Mouse (Mus musculus): ENCODE results near the gene Fzd10. TPM values are rescaled to one million over a fixed set of nuclear protein-coding genes. Genes with fewer than 3 reads are reported as not detected.

Gene Fzd10
- polyA plus RNA-seq, 1 experiment, result 6.9 TPM

DNA sequence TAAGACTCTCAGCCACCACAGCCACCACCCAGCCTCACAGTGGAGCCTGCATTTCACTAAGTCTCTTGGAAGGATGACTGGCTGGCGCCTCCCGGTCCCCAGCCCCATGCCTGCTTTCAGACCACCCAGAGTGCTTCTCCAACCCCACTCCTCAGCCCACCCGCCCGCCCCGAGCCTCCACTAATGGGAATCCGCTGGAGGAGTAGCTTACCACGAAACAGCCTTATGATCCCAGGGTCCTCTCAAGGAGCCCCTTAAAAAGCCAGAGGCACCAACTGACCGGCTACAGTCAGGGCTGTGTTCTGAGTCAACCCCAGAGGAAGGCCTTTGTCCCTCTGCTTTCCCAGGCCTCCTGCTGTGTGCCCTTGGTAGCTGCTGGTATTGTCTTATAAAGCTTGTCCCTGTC, 19.1 kb upstream of the Fzd10 start:
- H3K4me1 ChIP-seq (replicated peaks; ENCODE audit: control insufficient read depth, insufficient read depth, low read length), result no peaks in the 10 kb centered on the region
- no peak for TF ChIP-seq POLR2A (IDR thresholded peaks at IDR 0.05; ENCODE audit: control insufficient read depth, extremely low read depth, insufficient read depth, low read length, poor library complexity)
- H3K4me3 ChIP-seq (ENCODE audit: control insufficient read depth, insufficient read depth, low read length), result no peak overlapping the region
- DNase-seq, result no peak
- H3K27me3 ChIP-seq (ENCODE audit: control insufficient read depth, insufficient read depth, low read length), result no peaks in the 10 kb centered on the region
- no peak overlapping the region for H3K27ac ChIP-seq (ENCODE audit: control insufficient read depth, insufficient read depth, low read length)
- WGBS, result 79% methylated on average over 8 of the region's 8 CpGs
- no peaks in the 10 kb centered on the region for H3K36me3 ChIP-seq (ENCODE audit: control insufficient read depth, insufficient read depth, low read length)

DNA sequence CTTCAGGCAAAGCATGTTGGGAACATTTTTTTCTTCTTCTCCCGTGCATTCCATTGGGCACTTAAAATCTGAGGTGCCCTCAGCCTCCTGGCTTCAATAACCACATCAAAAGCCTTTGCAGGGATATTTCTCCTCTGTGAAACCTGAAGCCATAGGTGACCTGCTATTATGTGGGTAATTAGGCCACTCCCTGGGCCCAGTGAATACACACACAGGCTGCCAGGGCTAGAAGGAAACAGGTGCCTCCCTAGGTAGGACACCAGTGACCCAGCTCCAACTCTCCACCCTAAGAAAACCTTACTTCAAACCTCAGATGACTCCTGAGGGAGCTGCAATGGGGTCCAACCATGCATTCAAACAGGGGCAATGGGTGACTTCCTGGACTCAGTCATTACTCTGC, 11.4 kb upstream of the Fzd10 start:
- Histone ChIP-seq H3K4me1 (replicated peaks; ENCODE audit: control insufficient read depth, insufficient read depth, low read length) (no peaks in the 10 kb centered on the region), H3K36me3 (ENCODE audit: control insufficient read depth, insufficient read depth, low read length) (no peaks in the 10 kb centered on the region), H3K27ac (ENCODE audit: control insufficient read depth, insufficient read depth, low read length) (no peak overlapping the region), H3K4me3 (ENCODE audit: control insufficient read depth, insufficient read depth, low read length) (no peak overlapping the region), H3K27me3 (ENCODE audit: control insufficient read depth, insufficient read depth, low read length) (no peaks in the 10 kb centered on the region)
- 65% methylated on average over 1 of the region's 1 CpGs for WGBS
- DNase-seq, result no peak
- no peak for TF ChIP-seq POLR2A (IDR thresholded peaks at IDR 0.05; ENCODE audit: control insufficient read depth, extremely low read depth, insufficient read depth, low read length, poor library complexity)
- no peak for TF ChIP-seq CTCF (IDR thresholded peaks at IDR 0.05; ENCODE audit: borderline replicate concordance, control insufficient read depth, extremely low read depth, insufficient read depth, low read length, poor library complexity)

DNA sequence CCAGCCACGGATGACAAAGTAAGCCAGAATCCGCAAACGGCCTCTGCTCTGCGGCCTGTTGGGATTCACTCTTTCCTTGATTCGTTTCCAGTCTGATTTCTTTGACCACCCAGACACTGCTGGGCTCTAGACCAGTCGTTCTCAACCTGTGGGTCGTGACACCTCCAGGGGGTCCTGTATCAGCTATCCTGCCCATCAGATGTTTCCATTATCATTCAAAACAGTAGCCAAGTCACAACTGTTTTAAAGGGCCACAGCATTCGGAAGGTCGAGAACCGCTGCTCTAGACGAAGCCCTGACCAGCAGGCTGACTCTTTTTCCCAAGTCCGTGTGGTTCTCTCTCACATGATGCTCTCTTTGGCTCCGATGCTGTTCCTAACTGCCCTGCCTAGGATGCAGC, 7.2 kb upstream of the Fzd10 start:
- TF ChIP-seq POLR2A (IDR thresholded peaks at IDR 0.05; ENCODE audit: control insufficient read depth, extremely low read depth, insufficient read depth, low read length, poor library complexity) (no peak), CTCF (IDR thresholded peaks at IDR 0.05; ENCODE audit: borderline replicate concordance, control insufficient read depth, extremely low read depth, insufficient read depth, low read length, poor library complexity) (no peak)
- no peak overlapping the region for H3K27ac ChIP-seq (ENCODE audit: control insufficient read depth, insufficient read depth, low read length)
- WGBS, result 94% methylated on average over 13 of the region's 13 CpGs

DNA sequence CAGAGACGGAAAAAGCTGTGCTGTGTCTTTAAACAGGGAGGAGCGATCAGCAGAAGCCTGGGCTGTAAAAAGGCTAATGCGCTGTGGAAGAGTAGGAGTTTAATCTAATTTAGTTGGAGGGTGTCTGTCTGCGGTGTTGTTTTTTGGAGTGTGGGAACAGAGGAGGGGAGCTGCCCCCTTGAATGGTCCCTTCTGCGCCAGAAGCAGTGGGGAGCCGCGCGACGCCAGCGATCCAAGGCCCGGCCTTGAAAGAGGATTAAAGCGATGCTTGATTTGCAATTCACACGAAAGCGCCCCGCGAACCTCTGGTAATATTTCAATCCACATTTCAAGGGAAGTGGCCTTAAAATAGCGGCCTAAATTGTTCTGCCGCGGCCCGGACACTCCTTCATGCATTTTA, 3.8 kb upstream of the Fzd10 start:
- Histone ChIP-seq H3K36me3 (ENCODE audit: control insufficient read depth, insufficient read depth, low read length) (no peaks in the 10 kb centered on the region), H3K4me3 (ENCODE audit: control insufficient read depth, insufficient read depth, low read length) (no peak overlapping the region), H3K27ac (ENCODE audit: control insufficient read depth, insufficient read depth, low read length) (no peak overlapping the region), H3K27me3 (ENCODE audit: control insufficient read depth, insufficient read depth, low read length) (no peaks in the 10 kb centered on the region; the same call in 1 of the 2 replicates), H3K4me1 (replicated peaks; ENCODE audit: control insufficient read depth, insufficient read depth, low read length) (peaks cover 7% of the 10 kb centered on the region; the same call in 1 of the 2 replicates)
- TF ChIP-seq CTCF (IDR thresholded peaks at IDR 0.05; ENCODE audit: borderline replicate concordance, control insufficient read depth, extremely low read depth, insufficient read depth, low read length, poor library complexity) (no peak), POLR2A (IDR thresholded peaks at IDR 0.05; ENCODE audit: control insufficient read depth, extremely low read depth, insufficient read depth, low read length, poor library complexity) (no peak)
- 9% methylated on average over 20 of the region's 20 CpGs for WGBS
- DNase-seq, result no peak

More for the DNA sequence above, 7.2 kb upstream of the Fzd10 start:
- Histone ChIP-seq H3K36me3 (ENCODE audit: control insufficient read depth, insufficient read depth, low read length) (no peaks in the 10 kb centered on the region), H3K27me3 (ENCODE audit: control insufficient read depth, insufficient read depth, low read length) (no peaks in the 10 kb centered on the region; the same call in 1 of the 2 replicates), H3K4me3 (ENCODE audit: control insufficient read depth, insufficient read depth, low read length) (no peak overlapping the region), H3K4me1 (replicated peaks; ENCODE audit: control insufficient read depth, insufficient read depth, low read length) (no peaks in the 10 kb centered on the region)
- DNase-seq, result no peak

DNA sequence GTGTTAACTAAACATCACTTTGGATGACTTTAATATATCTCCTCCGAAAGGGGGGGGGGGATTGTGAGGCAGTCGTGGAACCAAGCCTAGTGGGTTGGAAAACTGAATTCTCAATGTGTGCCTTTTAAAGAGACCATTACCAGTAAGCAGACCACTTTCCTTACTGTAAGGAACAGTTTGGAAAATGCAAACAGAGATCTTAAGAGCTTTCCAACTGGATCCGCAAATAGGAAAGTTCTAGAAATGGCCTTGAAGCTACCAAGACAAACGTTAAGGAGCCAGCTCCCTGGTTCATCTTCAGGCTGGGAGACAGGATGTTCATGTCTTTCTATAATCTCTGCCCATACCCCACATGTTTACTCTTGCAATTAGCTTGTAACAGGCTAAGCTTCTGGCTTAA, 3.3 kb upstream of the Fzd10 start:
- Histone ChIP-seq H3K4me1 (replicated peaks; ENCODE audit: control insufficient read depth, insufficient read depth, low read length) (peaks cover 13% of the 10 kb centered on the region), H3K4me3 (ENCODE audit: control insufficient read depth, insufficient read depth, low read length) (no peak overlapping the region), H3K36me3 (ENCODE audit: control insufficient read depth, insufficient read depth, low read length) (no peaks in the 10 kb centered on the region), H3K27me3 (ENCODE audit: control insufficient read depth, insufficient read depth, low read length) (no peaks in the 10 kb centered on the region; the same call in 1 of the 2 replicates), H3K27ac (ENCODE audit: control insufficient read depth, insufficient read depth, low read length) (no peak overlapping the region)
- DNase-seq, result no peak
- WGBS, result 41% methylated on average over 4 of the region's 4 CpGs
- no peak for TF ChIP-seq CTCF (IDR thresholded peaks at IDR 0.05; ENCODE audit: borderline replicate concordance, control insufficient read depth, extremely low read depth, insufficient read depth, low read length, poor library complexity)
- no peak for TF ChIP-seq POLR2A (IDR thresholded peaks at IDR 0.05; ENCODE audit: control insufficient read depth, extremely low read depth, insufficient read depth, low read length, poor library complexity)

DNA sequence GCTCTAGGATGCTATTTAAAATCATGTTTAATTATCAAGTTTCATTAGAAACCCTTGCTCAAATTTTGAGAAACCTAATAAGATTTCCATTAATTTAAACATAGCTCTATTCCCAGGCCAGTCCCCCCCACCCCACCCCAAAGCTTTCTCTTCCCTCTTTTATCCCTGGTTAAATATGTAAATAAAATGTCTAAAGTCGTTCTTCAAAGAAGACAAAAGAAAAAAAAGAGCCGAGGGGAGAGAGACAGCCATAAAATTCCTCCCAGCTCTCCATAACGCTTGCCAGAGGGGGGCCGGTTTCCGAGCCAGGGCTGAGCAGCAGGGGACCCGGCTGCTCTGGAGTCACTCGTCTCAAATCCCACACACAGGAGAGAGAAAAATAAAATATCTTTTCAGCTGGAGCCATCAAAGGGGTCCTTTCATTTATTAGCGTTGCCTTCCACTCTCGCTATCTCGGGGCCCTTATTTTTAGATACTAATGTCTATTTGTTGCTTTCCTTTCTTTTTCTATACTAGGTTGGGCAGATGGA, 2.4 kb upstream of the Fzd10 start:
- Histone ChIP-seq H3K27me3 (ENCODE audit: control insufficient read depth, insufficient read depth, low read length) (no peaks in the 10 kb centered on the region; the same call in 1 of the 2 replicates), H3K27ac (ENCODE audit: control insufficient read depth, insufficient read depth, low read length) (no peak overlapping the region), H3K36me3 (ENCODE audit: control insufficient read depth, insufficient read depth, low read length) (no peaks in the 10 kb centered on the region), H3K4me3 (ENCODE audit: control insufficient read depth, insufficient read depth, low read length) (no peak overlapping the region), H3K4me1 (replicated peaks; ENCODE audit: control insufficient read depth, insufficient read depth, low read length) (peaks cover 17% of the 10 kb centered on the region)
- 5% methylated on average over 10 of the region's 10 CpGs for WGBS
- no peak for DNase-seq
- TF ChIP-seq POLR2A (IDR thresholded peaks at IDR 0.05; ENCODE audit: control insufficient read depth, extremely low read depth, insufficient read depth, low read length, poor library complexity) (no peak), CTCF (IDR thresholded peaks at IDR 0.05; ENCODE audit: borderline replicate concordance, control insufficient read depth, extremely low read depth, insufficient read depth, low read length, poor library complexity) (no peak)

Measured in thymus, adult 2 months (tissue).